Mouse (Mus musculus) midbrain, postnatal 0 days (tissue): ENCODE measurements around the gene Krtap4-6. TPM values are rescaled to one million over a fixed set of nuclear protein-coding genes. Genes with fewer than 3 reads are reported as not detected.

Experiments
- ATAC-seq: fragments of 200-750 bp; cut with Nextera tagmentation; 2 replicates; pipeline ENCODE4 v1.8.0; 2017; ENCODE audit warnings: moderate number of reproducible peaks, mild to moderate bottlenecking, moderate TSS enrichment, moderate library complexity; ENCODE audit not compliant: low FRiP score
- DNase-seq: peaks from one replicate; pipeline ENCODE4 v3.0.0-alpha.2; 2015; ENCODE audit warnings: low spot score
- H3K27ac ChIP-seq: fragments of 300-500 bp; sonication (generic); 2 replicates; pipeline ENCODE4 v1.5.1; 2014; ENCODE audit warnings: low read depth, mild to moderate bottlenecking, low read length, mixed read lengths
- H3K27me3 ChIP-seq: fragments of 300-500 bp; sonication (generic); 2 replicates; pipeline ENCODE4 v1.6.1; 2014; ENCODE audit warnings: low read length, control low read depth, mixed read lengths; ENCODE audit not compliant: insufficient read depth
- H3K36me3 ChIP-seq: fragments of 300-500 bp; sonication (generic); 2 replicates; pipeline ENCODE4 v1.6.1; 2014; ENCODE audit warnings: low read length, control low read depth, mixed read lengths; ENCODE audit not compliant: insufficient read depth
- H3K4me1 ChIP-seq: fragments of 300-500 bp; sonication (generic); 2 replicates; pipeline ENCODE4 v1.6.1; 2014; ENCODE audit warnings: mild to moderate bottlenecking, control low read depth, antibody characterized with exemption, low read length, mixed read lengths; ENCODE audit not compliant: insufficient read depth
- H3K4me2 ChIP-seq: fragments of 300-500 bp; sonication (generic); 2 replicates; pipeline ENCODE4 v1.6.1; 2014; ENCODE audit warnings: low read depth, mild to moderate bottlenecking, low read length, mixed read lengths; ENCODE audit not compliant: poor library complexity, severe bottlenecking
- H3K4me3 ChIP-seq: fragments of 300-500 bp; sonication (generic); 2 replicates; pipeline ENCODE4 v1.5.1; 2014; ENCODE audit warnings: low read depth, mild to moderate bottlenecking, low read length, moderate library complexity
- H3K9ac ChIP-seq: fragments of 300-500 bp; sonication (generic); replicated peaks from 2 replicates; pipeline ENCODE4 v1.6.1; 2014; ENCODE audit warnings: mild to moderate bottlenecking, low read length, moderate library complexity, mixed read lengths; ENCODE audit not compliant: poor library complexity, severe bottlenecking
- H3K9me3 ChIP-seq: fragments of 300-500 bp; sonication (generic); 2 replicates; pipeline ENCODE4 v1.6.1; 2016; ENCODE audit warnings: low read length, control low read depth
- CTCF ChIP-seq: IDR thresholded peaks from 2 replicates; pipeline ENCODE4 v1.5.1; 2016; ENCODE audit warnings: antibody characterized with exemption, mild to moderate bottlenecking
- WGBS: fragments of 180-500 bp; shearing (Covaris S2); extraction: QIAGEN DNeasy Blood & Tissue Kit; methylation state at CpG from one replicate; pipeline ENCODE4 v1.1.7; 2014; 5-methylcytosine and 5-hydroxymethylcytosine counted together
- polyA plus RNA-seq: library from polyadenylated mRNA; unstranded; fragments of >200 nt; fragmentation: Nextera tagmentation; extraction: Ambion mirVana; gene quantifications from 2 replicates; pipeline ENCODE4 v1.2.1, GENCODE M21; 2015
- total RNA-seq: library from RNA; depleted of rRNA; stranded (reverse); fragments of >200 nt; gene quantifications from 2 replicates; pipeline ENCODE4 v1.2.3, GENCODE M21; 2014; rRNA removed

The Krtap4-6 gene
- total and polyA plus RNA-seq, 2 experiments from 2014 or later = not detected

DNA sequence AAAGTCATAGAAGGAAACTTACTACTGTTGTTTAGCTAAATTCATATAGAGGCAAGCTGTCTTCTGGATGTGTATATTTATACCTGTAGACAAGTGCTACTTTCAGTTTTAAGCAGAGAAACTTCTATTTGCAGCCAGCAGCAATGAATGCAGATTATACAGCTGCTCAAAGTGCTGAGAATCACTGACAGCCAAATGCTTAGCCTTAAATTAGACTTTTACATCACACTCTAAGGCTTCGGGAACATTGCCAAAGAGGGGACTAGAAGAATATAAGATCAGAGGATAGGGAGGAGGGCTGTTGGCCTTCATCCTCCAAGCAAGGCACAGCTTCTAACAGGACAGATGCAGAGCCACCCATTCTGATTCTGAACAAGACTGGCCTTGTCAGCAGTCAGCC lies 28.7 kb downstream of the Krtap4-6 start:
- Histone ChIP-seq H3K4me1 (no peaks in the 10 kb centered on the region), H3K36me3 (no peaks in the 10 kb centered on the region), H3K27ac (no peak overlapping the region), H3K9me3 (no peaks in the 10 kb centered on the region), H3K27me3 (no peaks in the 10 kb centered on the region), H3K4me2 (no peak overlapping the region), H3K4me3 (no peak overlapping the region), H3K9ac (no peak overlapping the region)
- ATAC-seq (no peak), DNase-seq (no peak)
- no peak for TF ChIP-seq CTCF
- WGBS = 54% methylated on average over 1 of the region's 1 CpGs

DNA sequence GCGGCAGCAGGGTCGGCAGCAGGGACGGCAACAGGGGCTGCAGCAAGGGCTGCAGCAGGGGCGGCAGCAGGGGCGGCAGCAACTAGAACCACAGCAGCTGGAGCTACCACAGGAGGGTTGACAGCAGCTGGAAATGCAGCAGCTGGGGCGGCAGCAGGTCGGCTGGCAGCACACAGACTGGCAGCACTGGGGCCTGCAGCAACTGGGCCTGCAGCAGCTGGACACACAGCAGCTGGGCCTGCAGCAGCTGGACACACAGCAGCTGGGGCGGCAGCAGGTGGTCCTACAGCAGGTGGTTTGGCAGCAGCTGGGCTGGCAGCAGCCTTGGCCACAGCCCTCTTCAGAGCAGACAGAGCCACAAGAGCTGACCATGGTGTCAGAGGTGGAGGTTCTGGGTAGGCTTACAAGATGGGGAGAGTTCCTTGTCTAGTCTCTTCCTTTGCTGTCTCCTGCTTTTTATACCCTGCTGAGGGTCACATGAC lies 31.1 kb downstream of the Krtap4-6 start, which contains the start of gene Krtap4-2:
Gene Krtap4-2, minus strand, starts transcription at position 432 of the 482 bp plus-strand sequence.
- Histone ChIP-seq H3K9me3 (no peaks in the 10 kb centered on the region), H3K27me3 (no peaks in the 10 kb centered on the region), H3K36me3 (no peaks in the 10 kb centered on the region), H3K4me3 (no peak within 1 kb of the TSS), H3K9ac (no peak within 1 kb of the TSS), H3K27ac (no peak within 1 kb of the TSS), H3K4me1 (no peaks in the 10 kb centered on the region), H3K4me2 (no peak within 1 kb of the TSS)
- DNase-seq (no peak), ATAC-seq (no peak)
- no peak for TF ChIP-seq CTCF
- WGBS = 35% methylated on average over 8 of the region's 8 CpGs

DNA sequence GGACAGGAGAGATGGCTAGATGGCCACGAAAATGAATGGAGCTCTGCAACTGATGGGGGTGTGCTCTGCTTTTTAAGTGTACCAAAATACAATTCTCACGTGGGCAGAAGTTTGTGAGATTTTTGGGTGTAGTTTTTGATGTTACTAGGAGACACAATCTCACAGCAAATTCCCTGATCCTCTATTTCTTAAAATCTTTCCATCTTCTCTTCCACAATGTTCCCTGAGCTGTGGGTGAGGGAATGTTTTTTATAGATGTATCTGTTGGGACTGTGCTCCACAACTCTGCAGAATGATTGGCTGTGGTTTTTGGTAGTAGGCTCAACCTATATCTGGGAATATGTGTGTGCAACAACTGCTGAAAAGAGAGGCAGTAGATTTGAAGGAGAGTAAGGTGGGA lies 32.5 kb downstream of the Krtap4-6 start:
- WGBS = 72% methylated on average over 2 of the region's 2 CpGs
- no peak overlapping the region for H3K4me2 ChIP-seq

DNA sequence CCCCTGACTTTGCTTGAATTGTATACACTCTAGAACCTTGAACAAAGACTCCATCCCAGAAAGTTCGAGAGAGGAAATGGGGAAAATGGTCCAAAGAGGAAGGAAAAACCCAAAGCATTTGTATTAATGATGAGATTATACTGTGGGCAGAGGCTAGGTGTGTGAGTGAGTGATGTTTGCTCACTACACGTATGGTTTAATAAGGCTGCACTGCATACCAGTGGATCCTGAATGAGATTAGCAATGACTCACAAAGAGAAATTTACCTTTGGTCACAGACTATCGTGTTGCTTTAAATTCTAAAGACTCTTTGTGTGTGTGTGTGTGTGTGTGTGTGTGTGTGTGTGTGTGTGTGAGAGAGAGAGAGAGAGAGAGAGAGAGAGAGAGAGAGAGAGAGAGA lies 34.9 kb downstream of the Krtap4-6 start:
- WGBS = 72% methylated on average over 3 of the region's 3 CpGs

More for the DNA sequence above, 32.5 kb downstream of the Krtap4-6 start:
- Histone ChIP-seq H3K27me3 (no peaks in the 10 kb centered on the region), H3K9ac (no peak overlapping the region), H3K36me3 (no peaks in the 10 kb centered on the region), H3K4me3 (no peak overlapping the region), H3K4me1 (no peaks in the 10 kb centered on the region), H3K27ac (no peak overlapping the region), H3K9me3 (no peaks in the 10 kb centered on the region)
- DNase-seq = no peak
- ATAC-seq = no peak
- no peak for TF ChIP-seq CTCF

DNA sequence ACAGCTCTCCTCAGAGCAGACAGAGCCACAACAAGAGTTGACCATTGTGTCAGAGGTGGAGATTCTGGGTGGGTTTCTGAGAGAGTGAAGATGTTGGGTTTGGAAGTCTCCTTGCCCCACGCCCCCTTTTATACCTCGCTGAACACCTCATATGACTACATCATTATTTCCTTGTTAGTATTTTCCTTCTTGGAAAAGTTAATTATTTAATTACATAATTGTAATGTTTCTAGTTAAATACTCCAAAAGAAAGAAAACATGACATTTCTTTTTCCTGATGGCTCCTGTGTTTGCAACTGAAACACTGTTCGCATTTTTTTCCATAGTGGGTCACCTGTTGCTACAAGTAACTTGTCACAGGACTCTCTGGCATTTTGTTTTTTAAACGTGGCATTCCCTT lies 37.6 kb downstream of the Krtap4-6 start, which contains the start of gene Krtap4-1:
Gene Krtap4-1, minus strand, starts transcription at position 101 of the 400 bp plus-strand sequence.
- DNase-seq = no peak

More for the DNA sequence above, 34.9 kb downstream of the Krtap4-6 start:
- Histone ChIP-seq H3K36me3 (no peaks in the 10 kb centered on the region), H3K27ac (no peak overlapping the region), H3K9ac (no peak overlapping the region), H3K4me3 (no peak overlapping the region), H3K4me1 (no peaks in the 10 kb centered on the region), H3K9me3 (no peaks in the 10 kb centered on the region), H3K27me3 (no peaks in the 10 kb centered on the region), H3K4me2 (no peak overlapping the region)
- ATAC-seq (no peak), DNase-seq (no peak)
- no peak for TF ChIP-seq CTCF

DNA sequence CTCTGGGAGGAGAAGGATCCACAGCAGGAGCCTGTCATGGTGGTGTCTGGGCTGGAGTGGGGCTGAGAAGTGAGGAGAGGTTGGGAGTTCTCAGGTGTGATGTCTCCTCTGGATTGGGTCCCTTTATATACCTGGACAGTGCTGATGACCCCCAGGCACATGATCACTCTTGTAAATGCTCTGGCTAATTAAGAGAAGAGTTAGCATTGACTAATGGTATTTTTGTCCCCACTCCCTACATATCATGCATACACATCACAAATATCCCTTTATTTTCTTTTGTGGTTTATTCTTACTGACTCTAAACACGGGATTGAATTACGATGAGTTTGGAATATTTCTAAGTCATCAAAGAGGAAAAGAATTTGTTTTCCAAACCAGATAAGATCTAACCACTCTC lies 45.4 kb downstream of the Krtap4-6 start, which contains the start of gene Gm11562:
Gene Gm11562, minus strand, starts transcription at position 101 of the 400 bp plus-strand sequence.
- no peak within 1 kb of the TSS for H3K4me2 ChIP-seq
- H3K9me3 ChIP-seq = no peaks in the 10 kb centered on the region
- no peaks in the 10 kb centered on the region for H3K4me1 ChIP-seq
- DNase-seq (no peak), ATAC-seq (no peak)
- H3K9ac ChIP-seq = no peak within 1 kb of the TSS
- 91% methylated on average over 2 of the region's 2 CpGs for WGBS
- H3K4me3 ChIP-seq = no peak within 1 kb of the TSS
- H3K27me3 ChIP-seq = no peaks in the 10 kb centered on the region
- no peaks in the 10 kb centered on the region for H3K36me3 ChIP-seq
- H3K27ac ChIP-seq = no peak within 1 kb of the TSS
- TF ChIP-seq CTCF = no peak

More for the DNA sequence above, 37.6 kb downstream of the Krtap4-6 start, which contains the start of gene Krtap4-1:
- Histone ChIP-seq H3K9ac (no peak within 1 kb of the TSS), H3K36me3 (no peaks in the 10 kb centered on the region), H3K4me3 (no peak within 1 kb of the TSS), H3K27ac (no peak within 1 kb of the TSS), H3K4me2 (no peak within 1 kb of the TSS), H3K27me3 (no peaks in the 10 kb centered on the region), H3K4me1 (no peaks in the 10 kb centered on the region), H3K9me3 (no peaks in the 10 kb centered on the region)
- WGBS = 84% methylated on average over 4 of the region's 4 CpGs
- no peak for TF ChIP-seq CTCF
- no peak for ATAC-seq

Other genes starting within 250 kb of the Krtap4-6 start
Only the 30 nearest of the 40 such genes appear.
- gene Krt39, start 144.6 kb downstream of the Krtap4-6 start, total RNA-seq = not detected in 2 replicates
- gene Krt39, start 144.6 kb downstream of the Krtap4-6 start, polyA plus RNA-seq = not detected in 2 replicates
- not detected in 2 replicates for gene Krt40, start 122.8 kb downstream of the Krtap4-6 start, total RNA-seq
- gene Krt40, start 122.8 kb downstream of the Krtap4-6 start, polyA plus RNA-seq = not detected in 2 replicates
- gene Krtap3-3, start 115.1 kb downstream of the Krtap4-6 start, total RNA-seq = not detected in 2 replicates
- not detected in 2 replicates for gene Krtap3-3, start 115.1 kb downstream of the Krtap4-6 start, polyA plus RNA-seq
- gene Krtap3-2, start 109.1 kb downstream of the Krtap4-6 start, total RNA-seq = not detected in 2 replicates
- gene Krtap3-2, start 109.1 kb downstream of the Krtap4-6 start, polyA plus RNA-seq = not detected in 2 replicates
- gene Gm11939, start 106.5 kb downstream of the Krtap4-6 start, total RNA-seq = not detected in 2 replicates
- not detected in 2 replicates for gene Gm11939, start 106.5 kb downstream of the Krtap4-6 start, polyA plus RNA-seq
- gene Krtap3-1, start 99.3 kb downstream of the Krtap4-6 start, total RNA-seq = not detected in 2 replicates
- not detected in 2 replicates for gene Krtap3-1, start 99.3 kb downstream of the Krtap4-6 start, polyA plus RNA-seq
- gene Krtap1-5, start 84.9 kb downstream of the Krtap4-6 start, total RNA-seq = not detected in 2 replicates
- gene Krtap1-5, start 84.9 kb downstream of the Krtap4-6 start, polyA plus RNA-seq = not detected in 2 replicates
- gene Krtap1-4, start 82.3 kb downstream of the Krtap4-6 start, total RNA-seq = not detected in 2 replicates
- not detected in 2 replicates for gene Krtap1-4, start 82.3 kb downstream of the Krtap4-6 start, polyA plus RNA-seq
- not detected in 2 replicates for gene Krtap1-3, start 74.6 kb downstream of the Krtap4-6 start, total RNA-seq
- not detected in 2 replicates for gene Krtap1-3, start 74.6 kb downstream of the Krtap4-6 start, polyA plus RNA-seq
- gene Krtap9-3, start 67.9 kb downstream of the Krtap4-6 start, total RNA-seq = not detected in 2 replicates
- gene Krtap9-3, start 67.9 kb downstream of the Krtap4-6 start, polyA plus RNA-seq = not detected in 2 replicates
- not detected in 2 replicates for gene Gm11938, start 62.7 kb downstream of the Krtap4-6 start, total RNA-seq
- not detected in 2 replicates for gene Gm11938, start 62.7 kb downstream of the Krtap4-6 start, polyA plus RNA-seq
- not detected in 2 replicates for gene Gm11937, start 55.8 kb downstream of the Krtap4-6 start, total RNA-seq
- not detected in 2 replicates for gene Gm11937, start 55.8 kb downstream of the Krtap4-6 start, polyA plus RNA-seq
- not detected in 2 replicates for gene Krtap2-4, start 51.1 kb downstream of the Krtap4-6 start, total RNA-seq
- gene Krtap2-4, start 51.1 kb downstream of the Krtap4-6 start, polyA plus RNA-seq = not detected in 2 replicates
- not detected in 2 replicates for gene Gm11562, start 45.5 kb downstream of the Krtap4-6 start, total RNA-seq
- gene Gm11562, start 45.5 kb downstream of the Krtap4-6 start, polyA plus RNA-seq = not detected in 2 replicates
- gene Krtap4-1, start 37.7 kb downstream of the Krtap4-6 start, total RNA-seq = not detected in 2 replicates
- not detected in 2 replicates for gene Krtap4-1, start 37.7 kb downstream of the Krtap4-6 start, polyA plus RNA-seq
- not detected in 2 replicates for gene Krtap4-2, start 30.9 kb downstream of the Krtap4-6 start, total RNA-seq
- not detected in 2 replicates for gene Krtap4-2, start 30.9 kb downstream of the Krtap4-6 start, polyA plus RNA-seq
- gene Krtap4-7, start 21.9 kb downstream of the Krtap4-6 start, total RNA-seq = not detected in 2 replicates
- gene Krtap4-7, start 21.9 kb downstream of the Krtap4-6 start, polyA plus RNA-seq = not detected in 2 replicates
- gene Gm11555, start 15.7 kb downstream of the Krtap4-6 start, total RNA-seq = not detected in 2 replicates
- gene Gm11555, start 15.7 kb downstream of the Krtap4-6 start, polyA plus RNA-seq = not detected in 2 replicates
- not detected in 2 replicates for gene Gm11563, start 7.0 kb downstream of the Krtap4-6 start, total RNA-seq
- not detected in 2 replicates for gene Gm11563, start 7.0 kb downstream of the Krtap4-6 start, polyA plus RNA-seq
- gene Gm14190, start 24.8 kb upstream of the Krtap4-6 start, total RNA-seq = not detected in 2 replicates
- gene Gm14190, start 24.8 kb upstream of the Krtap4-6 start, polyA plus RNA-seq = not detected in 2 replicates
- gene Gm14180, start 68.3 kb upstream of the Krtap4-6 start, total RNA-seq = not detected in 2 replicates
- gene Gm14180, start 68.3 kb upstream of the Krtap4-6 start, polyA plus RNA-seq = not detected in 2 replicates
- not detected in 2 replicates for gene Gm11595, start 107.0 kb upstream of the Krtap4-6 start, total RNA-seq
- gene Gm11595, start 107.0 kb upstream of the Krtap4-6 start, polyA plus RNA-seq = not detected in 2 replicates
- gene Krtap4-8, start 114.7 kb upstream of the Krtap4-6 start, total RNA-seq = not detected in 2 replicates
- gene Krtap4-8, start 114.7 kb upstream of the Krtap4-6 start, polyA plus RNA-seq = not detected in 2 replicates
- gene Krtap4-9, start 119.2 kb upstream of the Krtap4-6 start, total RNA-seq = not detected in 2 replicates
- not detected in 2 replicates for gene Krtap4-9, start 119.2 kb upstream of the Krtap4-6 start, polyA plus RNA-seq
- gene Gm11596, start 127.5 kb upstream of the Krtap4-6 start, total RNA-seq = not detected in 2 replicates
- gene Gm11596, start 127.5 kb upstream of the Krtap4-6 start, polyA plus RNA-seq = not detected in 2 replicates
- not detected in 2 replicates for gene Gm11569, start 133.0 kb upstream of the Krtap4-6 start, total RNA-seq
- not detected in 2 replicates for gene Gm11569, start 133.0 kb upstream of the Krtap4-6 start, polyA plus RNA-seq
- not detected in 2 replicates for gene Gm11554, start 138.5 kb upstream of the Krtap4-6 start, total RNA-seq
- gene Gm11554, start 138.5 kb upstream of the Krtap4-6 start, polyA plus RNA-seq = not detected in 2 replicates
- not detected in 2 replicates for gene Krtap4-13, start 143.9 kb upstream of the Krtap4-6 start, total RNA-seq
- not detected in 2 replicates for gene Krtap4-13, start 143.9 kb upstream of the Krtap4-6 start, polyA plus RNA-seq
- not detected in 2 replicates for gene Gm11564, start 149.7 kb upstream of the Krtap4-6 start, total RNA-seq
- not detected in 2 replicates for gene Gm11564, start 149.7 kb upstream of the Krtap4-6 start, polyA plus RNA-seq
- gene 2300003K06Rik, start 172.1 kb upstream of the Krtap4-6 start, total RNA-seq = not detected in 2 replicates
- gene 2300003K06Rik, start 172.1 kb upstream of the Krtap4-6 start, polyA plus RNA-seq = not detected in 2 replicates